ENCODE assay signal across 8 mouse cellular contexts in genomic region chr7:135735691-135736580, GRCm38 (mm10). TPM values are rescaled to one million over a fixed set of nuclear protein-coding genes. Genes with fewer than 3 reads are reported as not detected.
DNase-seq lines count a peak whose midpoint lies in the region; ATAC-seq and TF ChIP-seq lines count a peak whose summit lies in the region.

No protein-coding gene starts in this region.

- no peaks in the 10 kb centered on the region for H3K27me3 ChIP-seq in E14TG2a.4 (ENCODE audit: insufficient read depth, low read length)
- H3K27me3 ChIP-seq in forebrain, embryonic 14.5 days (replicated peaks; ENCODE audit: control insufficient read depth, insufficient read depth, low read length) = no peaks in the 10 kb centered on the region
- H3K27me3 ChIP-seq in neural tube, embryonic 15.5 days (replicated peaks) = no peaks in the 10 kb centered on the region; the same call in 1 of the 2 replicates

- no peak overlapping the region for H3K27ac ChIP-seq in forebrain, embryonic 14.5 days (ENCODE audit: low read depth, low read length)
- peak overlapping the region; percentile 49; the same call in 1 of the 2 replicates for H3K27ac ChIP-seq in neural tube, embryonic 15.5 days (replicated peaks)

- ATAC-seq in forebrain, embryonic 14.5 days = peak; percentile 91
- peak; percentile 91 for ATAC-seq in neural tube, embryonic 15.5 days (ENCODE audit: low FRiP score)

- no peak overlapping the region for H3K9ac ChIP-seq in forebrain, embryonic 14.5 days (ENCODE audit: low read length)
- H3K9ac ChIP-seq in neural tube, embryonic 15.5 days (replicated peaks) = 0 out of 2 replicates have a peak overlapping the region, but pooled peaks have one; percentile 29

- peaks cover 73% of the 10 kb centered on the region for H3K9me3 ChIP-seq in E14TG2a.4 (ENCODE audit: low read length)
- H3K9me3 ChIP-seq in forebrain, embryonic 14.5 days (replicated peaks; ENCODE audit: control insufficient read depth, low read length) = no peaks in the 10 kb centered on the region
- H3K9me3 ChIP-seq in neural tube, embryonic 15.5 days (replicated peaks) = no peaks in the 10 kb centered on the region

- no peaks in the 10 kb centered on the region for H3K36me3 ChIP-seq in E14TG2a.4 (ENCODE audit: insufficient read depth, low read length)
- H3K36me3 ChIP-seq in forebrain, embryonic 14.5 days (ENCODE audit: control insufficient read depth, insufficient read depth, low read length) = no peaks in the 10 kb centered on the region
- no peaks in the 10 kb centered on the region for H3K36me3 ChIP-seq in neural tube, embryonic 15.5 days

- peak; percentile 18; the same call in 1 of the 2 replicates for TF ChIP-seq CTCF in E14TG2a.4 (conservative IDR thresholded peaks at IDR 0.05; ENCODE audit: low read length)

- WGBS in forebrain, embryonic 14.5 days = 18% methylated on average over 31 of the region's 31 CpGs
- 19% methylated on average over 31 of the region's 31 CpGs for WGBS in neural tube, embryonic 15.5 days

- no peak overlapping the region for H3K4me3 ChIP-seq in E14TG2a.4 (replicated peaks; ENCODE audit: low read length)
- no peak overlapping the region for H3K4me3 ChIP-seq in forebrain, embryonic 14.5 days (ENCODE audit: low read depth, low read length)
- peak overlapping the region; percentile 27 for H3K4me3 ChIP-seq in neural tube, embryonic 15.5 days (replicated peaks)

- intact Hi-C loops in heart, postnatal 14 days (cut with DNase I) = loop anchor here (5.0 to 10.0 kb wide), 4 partner anchors 54 to 241 kb away; partner anchors contain the start of gene Ptpre

- peak; percentile 68 for DNase-seq in cerebellum, adult 11 months
- DNase-seq in forebrain, embryonic 14.5 days (ENCODE audit: low spot score) = peak; percentile 89
- peak; percentile 82 to 85 for DNase-seq in heart, postnatal 14 days
- DNase-seq in layer of hippocampus, adult 11-12 months (ENCODE audit: low spot score) = peak; percentile 84
- DNase-seq in lung, adult 18-20 months = peak; percentile 86 to 89
- DNase-seq in testis, postnatal 10 days (ENCODE audit: low spot score) = peak; percentile 86

- H3K4me1 ChIP-seq in E14TG2a.4 (replicated peaks; ENCODE audit: low read depth, low read length) = no peaks in the 10 kb centered on the region
- H3K4me1 ChIP-seq in forebrain, embryonic 14.5 days (ENCODE audit: control insufficient read depth, insufficient read depth, low read length) = no peaks in the 10 kb centered on the region
- H3K4me1 ChIP-seq in neural tube, embryonic 15.5 days = peaks cover 14% of the 10 kb centered on the region

- H3K4me2 ChIP-seq in forebrain, embryonic 14.5 days (ENCODE audit: low read length) = peak overlapping the region; percentile 39
- H3K4me2 ChIP-seq in neural tube, embryonic 15.5 days = peak overlapping the region; percentile 53

RNA-seq across cellular contexts. Expression of gene Mki67, which starts 19.8 kb away (rescaled TPM):
- polyA plus RNA-seq in forebrain, embryonic 14.5 days (2014; fragmentation: Nextera tagmentation; extraction: Ambion mirVana) = 22.9 and 28.8 TPM in 2 replicates
- total RNA-seq in heart, postnatal 14 days (2021) = 10 to 100 TPM; 10.0 to 18.6 TPM
- polyA plus RNA-seq in neural tube, embryonic 15.5 days (2015; fragmentation: Nextera tagmentation; extraction: Ambion mirVana) = 3.9 and 11.6 TPM in 2 replicates
